Mouse (Mus musculus): ENCODE measurements around the gene Lcn3. TPM values are rescaled to one million over a fixed set of nuclear protein-coding genes. Genes with fewer than 3 reads are reported as not detected.

Gene Lcn3
- polyA plus RNA-seq, 1 experiment from 2014 or later, result not detected

Other genes with a start within 250 kb of the Lcn3 start
- 37.1 and 41.3 TPM in 2 replicates for gene Traf2, start 218.6 kb upstream of the Lcn3 start, polyA plus RNA-seq (2015; fragmentation: Nextera tagmentation; extraction: Ambion mirVana)
- 311 and 323 TPM in 2 replicates for gene Edf1, start 207.7 kb upstream of the Lcn3 start, polyA plus RNA-seq (2015; fragmentation: Nextera tagmentation; extraction: Ambion mirVana)
- 4.5 and 7.1 TPM in 2 replicates for gene Mamdc4, start 190.7 kb upstream of the Lcn3 start, polyA plus RNA-seq (2015; fragmentation: Nextera tagmentation; extraction: Ambion mirVana)
- gene Phpt1, start 190.3 kb upstream of the Lcn3 start, polyA plus RNA-seq (2015; fragmentation: Nextera tagmentation; extraction: Ambion mirVana), result 163 and 177 TPM in 2 replicates
- gene Ajm1, start 183.8 kb upstream of the Lcn3 start, polyA plus RNA-seq (2015; fragmentation: Nextera tagmentation; extraction: Ambion mirVana), result 0.09 TPM in 1 of 2 replicates, not detected in the other
- 74.0 and 75.2 TPM in 2 replicates for gene Rabl6, start 157.0 kb upstream of the Lcn3 start, polyA plus RNA-seq (2015; fragmentation: Nextera tagmentation; extraction: Ambion mirVana)
- 0.17 and 0.45 TPM in 2 replicates for gene Ccdc183, start 147.9 kb upstream of the Lcn3 start, polyA plus RNA-seq (2015; fragmentation: Nextera tagmentation; extraction: Ambion mirVana)
- gene Tmem141, start 143.6 kb upstream of the Lcn3 start, polyA plus RNA-seq (2015; fragmentation: Nextera tagmentation; extraction: Ambion mirVana), result 26.8 and 27.2 TPM in 2 replicates
- 2.4 and 3.6 TPM in 2 replicates for gene Fcna, start 137.5 kb upstream of the Lcn3 start, polyA plus RNA-seq (2015; fragmentation: Nextera tagmentation; extraction: Ambion mirVana)
- gene Lcn8, start 112.4 kb upstream of the Lcn3 start, polyA plus RNA-seq (2015; fragmentation: Nextera tagmentation; extraction: Ambion mirVana), result 0.26 and 0.40 TPM in 2 replicates
- not detected in 2 replicates for gene Lcn5, start 107.6 kb upstream of the Lcn3 start, polyA plus RNA-seq (2015; fragmentation: Nextera tagmentation; extraction: Ambion mirVana)
- gene Lcn6, start 88.8 kb upstream of the Lcn3 start, polyA plus RNA-seq (2015; fragmentation: Nextera tagmentation; extraction: Ambion mirVana), result not detected in 2 replicates
- gene Lcn10, start 82.8 kb upstream of the Lcn3 start, polyA plus RNA-seq (2015; fragmentation: Nextera tagmentation; extraction: Ambion mirVana), result not detected in 2 replicates
- gene Obp2a, start 65.5 kb upstream of the Lcn3 start, polyA plus RNA-seq (2015; fragmentation: Nextera tagmentation; extraction: Ambion mirVana), result not detected in 2 replicates
- 64.4 and 69.3 TPM in 2 replicates for gene Bmyc, start 58.8 kb upstream of the Lcn3 start, polyA plus RNA-seq (2015; fragmentation: Nextera tagmentation; extraction: Ambion mirVana)
- not detected in 2 replicates for gene Obp2b, start 28.6 kb upstream of the Lcn3 start, polyA plus RNA-seq (2015; fragmentation: Nextera tagmentation; extraction: Ambion mirVana)
- not detected in 2 replicates for gene Lcn11, start 11.4 kb downstream of the Lcn3 start, polyA plus RNA-seq (2015; fragmentation: Nextera tagmentation; extraction: Ambion mirVana)
- not detected in 2 replicates for gene Gm13539, start 16.7 kb downstream of the Lcn3 start, polyA plus RNA-seq (2015; fragmentation: Nextera tagmentation; extraction: Ambion mirVana)
- not detected in 2 replicates for gene Glt6d1, start 50.3 kb downstream of the Lcn3 start, polyA plus RNA-seq (2015; fragmentation: Nextera tagmentation; extraction: Ambion mirVana)
- not detected in 2 replicates for gene Lcn9, start 57.6 kb downstream of the Lcn3 start, polyA plus RNA-seq (2015; fragmentation: Nextera tagmentation; extraction: Ambion mirVana)
- not detected in 2 replicates for gene Sohlh1, start 81.7 kb downstream of the Lcn3 start, polyA plus RNA-seq (2015; fragmentation: Nextera tagmentation; extraction: Ambion mirVana)
- gene Kcnt1, start 98.2 kb downstream of the Lcn3 start, polyA plus RNA-seq (2015; fragmentation: Nextera tagmentation; extraction: Ambion mirVana), result 0.14 and 0.22 TPM in 2 replicates
- 14.8 and 20.4 TPM in 2 replicates for gene Camsap1, start 217.7 kb downstream of the Lcn3 start, polyA plus RNA-seq (2015; fragmentation: Nextera tagmentation; extraction: Ambion mirVana)